Mouse (Mus musculus): ENCODE data around the gene Lypd3. TPM values are rescaled to one million over a fixed set of nuclear protein-coding genes. Genes with fewer than 3 reads are reported as not detected.
"Not testable (repeated sequence)": the region's sequence is repeated elsewhere in the genome, so short reads cannot be mapped to it uniquely, and the experiment has no call there.

Gene Lypd3
- polyA plus RNA-seq, 1 experiment from 2014 or later: not detected

GRCm38 (mm10) chr7:24610879-24611494 lies 25.4 kb upstream of the Lypd3 start:
- H3K4me1 ChIP-seq (ENCODE audit: insufficient read depth): peaks cover 26% of the 10 kb centered on the region
- ATAC-seq (peak; percentile 75), DNase-seq (peak; percentile 97)
- peak overlapping the region; percentile 91 for H3K4me2 ChIP-seq (ENCODE audit: low read depth, low read length)
- 0 out of 2 replicates have a peak, but pooled peaks cover 4% of the 10 kb centered on the region for H3K36me3 ChIP-seq (replicated peaks; ENCODE audit: insufficient read depth, low read length)
- H3K27me3 ChIP-seq (ENCODE audit: insufficient read depth, low read length): peaks cover 6% of the 10 kb centered on the region; the same call in 1 of the 2 replicates
- H3K4me3 ChIP-seq (ENCODE audit: low read depth, low read length): peak overlapping the region; percentile 64
- WGBS (ENCODE audit: insufficient replicate concordance): 2% methylated on average over 36 of the region's 36 CpGs
- TF ChIP-seq CTCF (IDR thresholded peaks at IDR 0.05; ENCODE audit: low read depth) (no peak), EP300 (IDR thresholded peaks at IDR 0.05; ENCODE audit: low read depth) (no peak)
- peak overlapping the region; percentile 89 for H3K27ac ChIP-seq (ENCODE audit: low read depth)
- no peaks in the 10 kb centered on the region for H3K9me3 ChIP-seq (ENCODE audit: low read length)
- peak overlapping the region; percentile 79 for H3K9ac ChIP-seq (replicated peaks)

DNA sequence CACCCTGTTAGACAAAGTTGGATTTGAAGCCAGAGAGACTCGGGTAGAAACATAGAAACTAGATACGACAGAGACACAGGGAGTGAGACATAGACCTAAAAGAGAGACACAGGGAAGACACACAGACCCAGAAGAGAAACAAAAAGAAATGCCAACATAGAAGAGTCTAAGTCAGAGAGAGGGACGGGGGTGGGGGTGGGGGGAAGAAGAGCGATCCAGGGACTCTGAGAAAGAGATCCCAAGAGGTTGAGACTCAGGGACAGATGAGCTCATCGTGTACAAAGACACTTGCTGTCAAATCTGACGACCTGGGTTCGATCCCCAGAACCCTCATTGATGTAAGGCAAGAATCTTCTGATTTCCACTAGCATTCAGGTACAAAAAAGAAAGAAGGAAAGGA lies 24.6 kb upstream of the Lypd3 start:
- Histone ChIP-seq H3K9me3 (ENCODE audit: low read length) (no peaks in the 10 kb centered on the region), H3K36me3 (replicated peaks; ENCODE audit: insufficient read depth, low read length) (0 out of 2 replicates have a peak, but pooled peaks cover 7% of the 10 kb centered on the region), H3K4me3 (ENCODE audit: low read depth, low read length) (peak overlapping the region; percentile 64), H3K4me1 (ENCODE audit: insufficient read depth) (peaks cover 26% of the 10 kb centered on the region), H3K27ac (ENCODE audit: low read depth) (peak overlapping the region; percentile 11; the same call in 1 of the 2 replicates), H3K27me3 (ENCODE audit: insufficient read depth, low read length) (peaks cover 6% of the 10 kb centered on the region; the same call in 1 of the 2 replicates), H3K4me2 (ENCODE audit: low read depth, low read length) (peak overlapping the region; percentile 91), H3K9ac (replicated peaks) (peak overlapping the region; percentile 79)
- no peak for ATAC-seq
- 9% methylated on average over 7 of the region's 7 CpGs for WGBS (ENCODE audit: insufficient replicate concordance)
- no peak for DNase-seq
- TF ChIP-seq EP300 (IDR thresholded peaks at IDR 0.05; ENCODE audit: low read depth): no peak
- no peak for TF ChIP-seq CTCF (IDR thresholded peaks at IDR 0.05; ENCODE audit: low read depth)

DNA sequence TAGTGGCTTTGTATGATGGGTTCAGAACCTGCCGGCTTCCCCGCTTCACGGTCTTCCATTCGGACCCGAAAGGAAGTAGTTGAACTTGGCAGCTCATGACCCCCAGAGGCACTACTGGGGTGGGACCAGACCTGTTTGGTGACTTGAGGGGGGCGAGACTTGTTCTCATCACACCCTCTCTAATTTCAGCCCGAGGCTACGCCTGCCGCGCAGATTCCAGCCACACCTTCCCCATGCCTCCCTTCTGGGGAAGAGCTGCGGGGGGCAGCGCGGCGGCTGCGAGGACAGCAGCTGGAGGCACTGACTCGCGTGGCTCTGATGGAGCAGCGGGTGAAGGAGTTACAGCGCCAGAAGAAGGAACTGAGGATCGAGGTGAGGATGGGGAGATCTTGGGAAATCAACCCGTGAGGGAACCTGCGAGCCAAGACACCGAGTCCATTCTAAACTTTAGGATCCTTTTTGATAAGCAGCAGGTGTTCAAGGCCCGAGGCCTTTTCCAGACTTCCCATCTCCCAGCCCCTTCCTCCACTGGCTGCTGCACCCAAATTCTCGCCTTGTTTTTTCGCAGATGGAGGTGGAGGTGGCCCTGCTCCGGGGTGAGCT lies 23.9 kb upstream of the Lypd3 start:
- 16% methylated on average over 27 of the region's 27 CpGs for WGBS (ENCODE audit: insufficient replicate concordance)
- H3K9ac ChIP-seq (replicated peaks): no peak overlapping the region
- H3K27me3 ChIP-seq (ENCODE audit: insufficient read depth, low read length): peaks cover 6% of the 10 kb centered on the region; the same call in 1 of the 2 replicates
- H3K4me3 ChIP-seq (ENCODE audit: low read depth, low read length): peak overlapping the region; percentile 29
- DNase-seq: no peak
- H3K9me3 ChIP-seq (ENCODE audit: low read length): no peaks in the 10 kb centered on the region
- H3K4me2 ChIP-seq (ENCODE audit: low read depth, low read length): peak overlapping the region; percentile 91
- TF ChIP-seq CTCF (IDR thresholded peaks at IDR 0.05; ENCODE audit: low read depth): no peak
- no peak for TF ChIP-seq EP300 (IDR thresholded peaks at IDR 0.05; ENCODE audit: low read depth)
- peaks cover 6% of the 10 kb centered on the region; the same call in 1 of the 2 replicates for H3K36me3 ChIP-seq (replicated peaks; ENCODE audit: insufficient read depth, low read length)
- peaks cover 26% of the 10 kb centered on the region for H3K4me1 ChIP-seq (ENCODE audit: insufficient read depth)
- ATAC-seq: no peak
- H3K27ac ChIP-seq (ENCODE audit: low read depth): no peak overlapping the region

DNA sequence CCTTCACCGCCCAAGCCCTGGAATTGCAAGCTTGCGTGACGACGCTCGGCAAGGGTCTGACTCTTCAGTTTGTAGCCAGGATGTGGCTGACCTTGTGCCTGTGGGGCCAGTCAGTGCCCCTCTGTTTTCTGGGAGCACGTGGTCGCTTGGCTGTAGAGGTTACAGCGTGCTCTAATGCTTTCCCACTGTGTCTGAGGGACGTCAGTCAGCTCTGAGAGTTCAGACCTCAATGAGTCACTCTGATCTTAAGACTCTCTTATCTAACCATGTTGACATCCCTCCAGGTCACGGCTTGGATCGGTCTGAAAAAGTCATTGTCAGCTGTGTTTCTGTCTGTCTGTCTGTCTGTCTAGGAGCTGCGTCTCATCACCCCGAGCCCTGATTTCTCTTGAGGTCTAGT lies 21.5 kb upstream of the Lypd3 start:
- no peak for DNase-seq
- peaks cover 6% of the 10 kb centered on the region; the same call in 1 of the 2 replicates for H3K27me3 ChIP-seq (ENCODE audit: insufficient read depth, low read length)
- H3K4me3 ChIP-seq (ENCODE audit: low read depth, low read length): no peak overlapping the region
- WGBS (ENCODE audit: insufficient replicate concordance): 63% methylated on average over 13 of the region's 13 CpGs
- no peak overlapping the region for H3K27ac ChIP-seq (ENCODE audit: low read depth)
- no peak for TF ChIP-seq CTCF (IDR thresholded peaks at IDR 0.05; ENCODE audit: low read depth)
- TF ChIP-seq EP300 (IDR thresholded peaks at IDR 0.05; ENCODE audit: low read depth): no peak
- no peak overlapping the region for H3K4me2 ChIP-seq (ENCODE audit: low read depth, low read length)
- H3K36me3 ChIP-seq (replicated peaks; ENCODE audit: insufficient read depth, low read length): peaks cover 11% of the 10 kb centered on the region
- no peak for ATAC-seq
- no peaks in the 10 kb centered on the region for H3K9me3 ChIP-seq (ENCODE audit: low read length)
- H3K9ac ChIP-seq (replicated peaks): no peak overlapping the region
- H3K4me1 ChIP-seq (ENCODE audit: insufficient read depth): peaks cover 18% of the 10 kb centered on the region

GRCm38 (mm10) chr7:24617763-24618162 lies 18.6 kb upstream of the Lypd3 start:
- Histone ChIP-seq H3K27me3 (ENCODE audit: insufficient read depth, low read length) (0 out of 2 replicates have a peak, but pooled peaks cover 1% of the 10 kb centered on the region), H3K27ac (ENCODE audit: low read depth) (0 out of 2 replicates have a peak overlapping the region, but pooled peaks have one; percentile 9), H3K4me1 (ENCODE audit: insufficient read depth) (peaks cover under 1% of the 10 kb centered on the region), H3K9me3 (ENCODE audit: low read length) (peaks cover 4% of the 10 kb centered on the region; the same call in 1 of the 2 replicates), H3K4me3 (ENCODE audit: low read depth, low read length) (no peak overlapping the region), H3K9ac (replicated peaks) (no peak overlapping the region), H3K36me3 (replicated peaks; ENCODE audit: insufficient read depth, low read length) (peaks cover 26% of the 10 kb centered on the region), H3K4me2 (ENCODE audit: low read depth, low read length) (no peak overlapping the region)
- ATAC-seq: no peak
- no peak for TF ChIP-seq CTCF (IDR thresholded peaks at IDR 0.05; ENCODE audit: low read depth)
- no peak for TF ChIP-seq EP300 (IDR thresholded peaks at IDR 0.05; ENCODE audit: low read depth)
- no peak for DNase-seq
- WGBS (ENCODE audit: insufficient replicate concordance): 38% methylated on average over 8 of the region's 8 CpGs

DNA sequence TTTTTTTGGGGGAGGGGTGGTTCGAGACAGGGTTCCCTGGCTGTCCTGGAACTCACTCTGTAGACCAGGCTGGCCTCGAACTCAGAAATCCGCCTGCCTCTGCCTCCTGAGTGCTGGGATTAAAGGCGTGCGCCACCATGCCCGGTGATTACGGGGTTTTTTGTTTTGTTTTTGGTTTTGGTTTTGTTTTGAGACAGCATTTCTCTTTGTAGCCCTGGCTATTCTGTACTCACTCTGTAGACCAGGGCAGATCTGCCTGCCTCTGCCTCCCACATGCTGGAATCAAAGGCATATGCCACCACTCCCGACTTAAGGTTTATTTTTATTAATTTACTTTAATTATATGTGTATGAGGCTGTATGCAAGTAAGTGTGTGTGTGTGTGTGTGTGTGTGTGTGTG lies 18.0 kb upstream of the Lypd3 start:
- not testable (repeated sequence) for DNase-seq; H3K27ac ChIP-seq (ENCODE audit: low read depth); H3K4me1 ChIP-seq (ENCODE audit: insufficient read depth); H3K9me3 ChIP-seq (ENCODE audit: low read length); ATAC-seq; H3K4me2 ChIP-seq (ENCODE audit: low read depth, low read length); H3K4me3 ChIP-seq (ENCODE audit: low read depth, low read length); H3K9ac ChIP-seq (replicated peaks); H3K27me3 ChIP-seq (ENCODE audit: insufficient read depth, low read length)
- peaks cover 26% of the 10 kb centered on the region for H3K36me3 ChIP-seq (replicated peaks; ENCODE audit: insufficient read depth, low read length)
- WGBS (ENCODE audit: insufficient replicate concordance): 81% methylated on average over 8 of the region's 8 CpGs

Data from liver, postnatal 0 days (tissue).